Mouse (Mus musculus) midbrain, embryonic 11.5 days (tissue): ENCODE results near the gene Vax2. TPM values are rescaled to one million over a fixed set of nuclear protein-coding genes. Genes with fewer than 3 reads are reported as not detected.

Experiments used
- ATAC-seq: fragments of 200-750 bp; cut with Nextera tagmentation; 2 replicates; pipeline ENCODE4 v1.8.0; 2017; ENCODE audit warnings: moderate TSS enrichment, moderate library complexity; ENCODE audit not compliant: low FRiP score
- DNase-seq: peaks from one replicate; pipeline ENCODE4 v3.0.0; 2015; ENCODE audit warnings: low spot score; ENCODE audit errors: missing footprints
- H3K27ac ChIP-seq: fragments of 300-500 bp; sonication (generic); 2 replicates; pipeline ENCODE4 v1.5.1; 2014; ENCODE audit warnings: low read depth, low read length
- H3K27me3 ChIP-seq: fragments of 300-500 bp; sonication (generic); 2 replicates; pipeline ENCODE4 v1.6.1; 2014; ENCODE audit warnings: mild to moderate bottlenecking, low read length, moderate library complexity, mixed read lengths; ENCODE audit not compliant: control insufficient read depth, insufficient read depth
- H3K36me3 ChIP-seq: fragments of 300-500 bp; sonication (generic); 2 replicates; pipeline ENCODE4 v1.6.1; 2014; ENCODE audit warnings: mild to moderate bottlenecking, low read length, moderate library complexity, mixed read lengths; ENCODE audit not compliant: control insufficient read depth, insufficient read depth
- H3K4me1 ChIP-seq: fragments of 300-500 bp; sonication (generic); 2 replicates; pipeline ENCODE4 v1.6.1; 2014; ENCODE audit warnings: low read length; ENCODE audit not compliant: control insufficient read depth, insufficient read depth
- H3K4me2 ChIP-seq: fragments of 300-500 bp; sonication (generic); 2 replicates; pipeline ENCODE4 v1.6.1; 2014; ENCODE audit warnings: mild to moderate bottlenecking, moderate library complexity
- H3K4me3 ChIP-seq: fragments of 300-500 bp; sonication (generic); 2 replicates; pipeline ENCODE4 v1.5.1; 2014; ENCODE audit warnings: low read depth, low read length
- H3K9ac ChIP-seq: fragments of 300-500 bp; sonication (generic); 2 replicates; pipeline ENCODE4 v1.6.1; 2014; ENCODE audit warnings: low read length
- H3K9me3 ChIP-seq: fragments of 300-500 bp; sonication (generic); 2 replicates; pipeline ENCODE4 v1.6.1; 2016; ENCODE audit warnings: low read length; ENCODE audit not compliant: control insufficient read depth
- WGBS: fragments of 180-500 bp; shearing (Covaris S2); extraction: QIAGEN DNeasy Blood & Tissue Kit; methylation state at CpG from one replicate; pipeline ENCODE4 v1.1.7; 2014; 5-methylcytosine and 5-hydroxymethylcytosine counted together
- polyA plus RNA-seq: library from polyadenylated mRNA; unstranded; fragments of >200 nt; fragmentation: Nextera tagmentation; extraction: Ambion mirVana; gene quantifications from 2 replicates; pipeline ENCODE4 v1.2.1, GENCODE M21; 2014

The Vax2 gene
- polyA plus RNA-seq, 1 experiment from 2014 or later, result 0.25 TPM

DNA sequence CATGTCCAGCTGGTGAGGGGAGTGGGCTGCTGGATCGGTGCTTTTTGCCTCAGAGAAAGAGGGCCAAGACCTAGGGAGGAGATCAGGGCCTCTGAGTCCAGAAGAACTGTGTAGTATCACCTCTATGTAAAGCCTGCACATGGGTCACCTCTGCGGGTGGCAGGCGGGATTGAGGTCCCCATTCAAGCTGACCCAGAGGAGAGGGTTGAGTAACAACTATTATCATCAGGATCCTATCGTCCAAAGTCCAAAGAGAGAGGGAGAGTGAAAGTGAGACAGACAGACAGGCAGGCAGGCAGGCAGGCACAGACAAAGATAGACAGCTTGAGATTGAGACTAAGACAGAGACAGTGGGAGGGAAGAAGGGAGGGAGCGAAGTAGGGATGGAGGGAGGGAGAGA is 32.1 kb downstream of the Vax2 start:
- WGBS, result 61% methylated on average over 5 of the region's 5 CpGs
- H3K4me1 ChIP-seq, result peaks cover 3% of the 10 kb centered on the region; the same call in 1 of the 2 replicates
- ATAC-seq, result no peak

DNA sequence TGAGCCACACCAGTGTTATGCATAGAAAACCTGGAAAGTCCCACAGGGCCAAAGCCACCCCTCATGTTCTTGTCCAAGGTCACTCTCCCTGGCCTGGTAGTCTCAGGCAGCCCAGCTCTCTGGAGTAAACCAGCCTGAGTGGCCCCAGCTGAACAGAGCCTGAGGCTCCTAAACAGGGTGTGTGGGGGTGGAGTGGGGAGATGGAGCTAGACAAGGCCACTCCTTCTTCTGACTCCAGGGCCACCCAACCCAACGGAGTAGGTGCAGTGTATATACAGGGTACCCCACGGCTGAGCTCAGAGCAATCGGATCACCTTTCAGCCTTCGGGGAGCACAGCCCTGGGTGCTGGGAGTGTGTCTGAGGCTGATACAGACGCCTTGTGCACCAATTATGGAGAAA is 33.1 kb downstream of the Vax2 start:
- Histone ChIP-seq H3K36me3 (no peaks in the 10 kb centered on the region), H3K27me3 (no peaks in the 10 kb centered on the region), H3K4me3 (no peak overlapping the region), H3K4me1 (peaks cover 3% of the 10 kb centered on the region), H3K27ac (no peak overlapping the region), H3K4me2 (no peak overlapping the region), H3K9me3 (no peaks in the 10 kb centered on the region), H3K9ac (no peak overlapping the region)
- DNase-seq (no peak), ATAC-seq (no peak)
- 71% methylated on average over 5 of the region's 5 CpGs for WGBS

More for the DNA sequence above, 32.1 kb downstream of the Vax2 start:
- H3K9ac ChIP-seq, result no peak overlapping the region
- H3K4me2 ChIP-seq, result no peak overlapping the region
- H3K27ac ChIP-seq, result no peak overlapping the region
- DNase-seq, result no peak
- no peaks in the 10 kb centered on the region for H3K9me3 ChIP-seq
- H3K36me3 ChIP-seq, result no peaks in the 10 kb centered on the region
- no peak overlapping the region for H3K4me3 ChIP-seq
- H3K27me3 ChIP-seq, result no peaks in the 10 kb centered on the region

GRCm38 (mm10) chr6:83744557-83744956 is 33.5 kb downstream of the Vax2 start:
- 72% methylated on average over 5 of the region's 5 CpGs for WGBS
- no peak overlapping the region for H3K27ac ChIP-seq
- peaks cover 5% of the 10 kb centered on the region for H3K4me1 ChIP-seq
- no peak overlapping the region for H3K4me3 ChIP-seq
- H3K9me3 ChIP-seq, result no peaks in the 10 kb centered on the region
- H3K27me3 ChIP-seq, result no peaks in the 10 kb centered on the region
- no peak overlapping the region for H3K9ac ChIP-seq
- no peaks in the 10 kb centered on the region for H3K36me3 ChIP-seq
- H3K4me2 ChIP-seq, result no peak overlapping the region
- ATAC-seq (no peak), DNase-seq (no peak)

DNA sequence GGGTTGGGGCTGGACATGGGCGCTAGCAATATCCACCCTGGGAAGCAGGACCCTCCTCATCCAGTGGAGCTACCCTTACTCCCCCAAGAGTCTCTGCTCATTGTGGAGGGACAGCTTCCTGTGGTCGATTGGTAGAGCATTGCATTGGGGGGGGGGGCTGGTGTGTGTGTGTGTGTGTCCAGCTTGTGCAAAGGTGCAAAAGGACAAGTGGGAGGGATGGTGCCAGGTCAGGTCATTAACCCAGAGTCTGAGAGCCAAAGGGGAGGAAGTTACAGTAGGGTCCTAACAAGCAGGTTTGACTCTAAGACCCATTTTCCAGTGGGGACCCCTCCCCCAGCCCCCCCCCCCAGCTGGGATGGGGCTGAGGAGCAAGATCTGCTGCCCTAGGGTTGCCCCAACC is 34.4 kb downstream of the Vax2 start:
- Histone ChIP-seq H3K36me3 (no peaks in the 10 kb centered on the region), H3K9ac (no peak overlapping the region), H3K4me3 (no peak overlapping the region), H3K4me2 (no peak overlapping the region), H3K4me1 (peaks cover 5% of the 10 kb centered on the region), H3K9me3 (no peaks in the 10 kb centered on the region), H3K27ac (no peak overlapping the region), H3K27me3 (no peaks in the 10 kb centered on the region)
- no peak for ATAC-seq
- WGBS, result 44% methylated on average over 2 of the region's 2 CpGs
- no peak for DNase-seq

DNA sequence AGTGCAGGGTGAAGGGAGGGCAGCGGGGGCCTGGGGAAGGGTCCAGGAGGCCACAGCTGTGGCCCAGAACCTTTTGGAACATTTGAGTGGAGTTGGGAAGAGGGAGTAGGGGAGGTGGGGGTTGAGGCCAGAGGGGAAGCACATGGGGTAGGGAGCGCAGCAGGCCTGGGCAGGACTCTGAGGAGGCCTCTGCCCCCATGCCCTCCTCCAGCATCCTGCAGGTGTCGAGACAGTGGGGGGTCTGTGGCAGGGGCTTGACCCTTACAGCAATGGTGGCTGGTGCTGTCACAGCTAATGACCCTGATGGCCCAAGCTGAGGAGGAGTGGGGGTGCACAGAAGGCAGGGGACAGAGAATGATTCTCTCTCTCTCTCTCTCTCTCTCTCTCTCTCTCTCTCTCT is 38.2 kb downstream of the Vax2 start:
- Histone ChIP-seq H3K4me2 (no peak overlapping the region), H3K27me3 (peaks cover 2% of the 10 kb centered on the region; the same call in 1 of the 2 replicates), H3K36me3 (no peaks in the 10 kb centered on the region), H3K27ac (no peak overlapping the region), H3K9me3 (no peaks in the 10 kb centered on the region), H3K4me1 (peaks cover 5% of the 10 kb centered on the region), H3K9ac (no peak overlapping the region), H3K4me3 (no peak overlapping the region)
- DNase-seq, result no peak
- ATAC-seq, result no peak; the same call in 1 of the 2 replicates
- 54% methylated on average over 3 of the region's 3 CpGs for WGBS

DNA sequence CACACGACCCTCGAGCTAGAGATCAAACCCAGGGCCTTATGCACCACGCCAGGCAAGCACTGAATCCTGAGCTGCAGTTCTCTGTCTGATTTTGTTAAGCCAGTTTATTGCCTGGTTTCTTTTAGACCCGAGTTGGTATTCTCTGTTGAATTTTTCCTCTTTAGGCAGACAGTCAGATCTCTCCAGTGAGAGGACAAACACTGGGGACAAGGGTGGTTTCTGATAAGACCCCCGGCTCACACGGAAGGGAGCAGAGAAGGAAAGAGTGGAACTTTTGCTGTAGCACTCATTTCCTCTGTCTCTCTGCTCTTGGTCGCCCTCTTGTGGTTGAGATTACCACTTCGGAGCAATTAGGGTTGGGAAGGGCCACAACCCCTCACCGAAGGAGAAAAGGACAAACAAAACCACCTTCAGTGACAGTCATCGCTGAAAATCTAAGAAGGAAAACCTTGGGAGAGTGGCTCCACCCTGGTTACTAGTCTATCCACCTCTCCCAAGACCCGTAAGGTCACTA is 39.2 kb downstream of the Vax2 start:
- no peaks in the 10 kb centered on the region for H3K36me3 ChIP-seq
- ATAC-seq (0 out of 2 replicates have a peak, but pooled peaks have one; percentile 20), DNase-seq (peak; percentile 95)
- no peak overlapping the region for H3K27ac ChIP-seq
- H3K4me1 ChIP-seq, result peaks cover 5% of the 10 kb centered on the region
- no peaks in the 10 kb centered on the region for H3K9me3 ChIP-seq
- H3K4me3 ChIP-seq, result no peak overlapping the region
- no peak overlapping the region for H3K4me2 ChIP-seq
- peaks cover 2% of the 10 kb centered on the region; the same call in 1 of the 2 replicates for H3K27me3 ChIP-seq
- 6% methylated on average over 11 of the region's 11 CpGs for WGBS
- H3K9ac ChIP-seq, result no peak overlapping the region

- ATAC-seq (no peak), DNase-seq (no peak)
- no peak overlapping the region for H3K27ac ChIP-seq
- peaks cover 3% of the 10 kb centered on the region; the same call in 1 of the 2 replicates for H3K4me1 ChIP-seq
- H3K36me3 ChIP-seq, result no peaks in the 10 kb centered on the region
- H3K9ac ChIP-seq, result no peak overlapping the region
- no peak overlapping the region for H3K4me2 ChIP-seq
- peaks cover 36% of the 10 kb centered on the region for H3K27me3 ChIP-seq
- no peak overlapping the region for H3K4me3 ChIP-seq
- 77% methylated on average over 9 of the region's 9 CpGs for WGBS
- no peaks in the 10 kb centered on the region for H3K9me3 ChIP-seq
These were observed 45.0 kb downstream of the Vax2 start for GRCm38 (mm10) chr6:83756051-83756450.

GRCm38 (mm10) chr6:83762344-83762743 is 51.3 kb downstream of the Vax2 start, which contains the start of gene Ankrd53:
TSS of gene Ankrd53 (plus strand) at chr6:83762644.
- H3K27ac ChIP-seq, result no peak within 1 kb of the TSS
- H3K27me3 ChIP-seq, result peaks cover 59% of the 10 kb centered on the region
- no peak for ATAC-seq
- H3K9ac ChIP-seq, result peak within 1 kb of the TSS; percentile 41
- no peak for DNase-seq
- H3K4me1 ChIP-seq, result peaks cover 8% of the 10 kb centered on the region
- H3K4me2 ChIP-seq, result peak within 1 kb of the TSS; percentile 44
- H3K4me3 ChIP-seq, result peak within 1 kb of the TSS; percentile 21
- H3K9me3 ChIP-seq, result no peaks in the 10 kb centered on the region
- no peaks in the 10 kb centered on the region for H3K36me3 ChIP-seq
- 28% methylated on average over 6 of the region's 6 CpGs for WGBS

DNA sequence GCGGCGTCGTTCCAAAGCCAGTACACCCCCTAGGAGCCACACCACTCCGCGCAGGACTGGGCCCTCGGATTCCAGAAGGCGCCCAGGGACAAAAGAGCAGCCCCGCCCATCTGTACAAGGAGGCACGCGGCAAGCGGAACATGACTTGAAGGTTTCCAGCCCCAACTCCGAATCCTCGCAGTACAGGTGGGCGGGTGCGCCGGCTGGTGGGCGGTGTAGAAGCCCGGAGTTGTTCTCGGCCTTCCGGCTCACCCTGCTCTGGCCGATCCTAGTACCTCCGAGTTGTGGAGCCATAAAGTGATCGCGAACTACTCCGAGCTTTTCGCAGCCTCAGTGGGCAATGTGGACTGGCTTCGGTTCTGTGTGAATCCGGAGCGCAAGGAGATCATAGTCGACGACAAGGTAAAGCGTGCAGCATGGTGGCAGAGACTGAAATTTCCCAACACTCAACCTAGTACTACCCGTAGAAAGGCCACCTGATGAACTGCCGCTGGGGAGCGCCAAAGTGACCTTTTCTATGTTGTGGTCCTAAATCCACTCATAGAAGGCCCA is 51.9 kb downstream of the Vax2 start:
- H3K27ac ChIP-seq, result no peak overlapping the region
- peaks cover 6% of the 10 kb centered on the region for H3K4me1 ChIP-seq
- peaks cover 53% of the 10 kb centered on the region for H3K27me3 ChIP-seq
- peak overlapping the region; percentile 41 for H3K9ac ChIP-seq
- DNase-seq, result peak; percentile 90
- WGBS, result 2% methylated on average over 35 of the region's 35 CpGs
- no peaks in the 10 kb centered on the region for H3K36me3 ChIP-seq
- H3K4me3 ChIP-seq, result peak overlapping the region; percentile 21
- H3K9me3 ChIP-seq, result no peaks in the 10 kb centered on the region
- peak overlapping the region; percentile 44 for H3K4me2 ChIP-seq
- ATAC-seq, result peak; percentile 46; the same call in 1 of the 2 replicates
